Mouse (Mus musculus): Measurements from ENCODE around the gene Ccser1. TPM values are rescaled to one million over a fixed set of nuclear protein-coding genes. Genes with fewer than 3 reads are reported as not detected.

Ccser1 gene
- polyA plus RNA-seq (2016; fragmentation: Nextera tagmentation; extraction: Ambion mirVana): 9.4 and 10.3 TPM in 2 replicates

- Histone ChIP-seq H3K36me3 (no peaks in the 10 kb centered on the region), H3K4me1 (peaks cover 27% of the 10 kb centered on the region), H3K27me3 (ENCODE audit: low read depth, poor library complexity, severe bottlenecking) (peaks cover 7% of the 10 kb centered on the region; the same call in 1 of the 2 replicates), H3K27ac (peak within 1 kb of the TSS; percentile 91), H3K4me3 (peak within 1 kb of the TSS; percentile 90), H3K9me3 (replicated peaks) (no peaks in the 10 kb centered on the region)
- DNase-seq (ENCODE audit: low spot score): peak; percentile 74
- WGBS: 2% methylated on average over 104 of the region's 105 CpGs
Measured at GRCm38 (mm10) chr6:61179949-61180755, at the start of gene Ccser1. Ccser1 (plus strand) TSS chr6:61180324.

GRCm38 (mm10) chr6:61136436-61136835 lies 43.7 kb upstream of the Ccser1 start:
- H3K36me3 ChIP-seq: no peaks in the 10 kb centered on the region
- H3K27me3 ChIP-seq (ENCODE audit: low read depth, poor library complexity, severe bottlenecking): no peaks in the 10 kb centered on the region
- no peak overlapping the region for H3K27ac ChIP-seq
- H3K4me1 ChIP-seq: 0 out of 2 replicates have a peak, but pooled peaks cover 7% of the 10 kb centered on the region
- 91% methylated on average over 2 of the region's 2 CpGs for WGBS
- no peak for DNase-seq (ENCODE audit: low spot score)
- no peaks in the 10 kb centered on the region for H3K9me3 ChIP-seq (replicated peaks)
- H3K4me3 ChIP-seq: no peak overlapping the region

- no peak for DNase-seq (ENCODE audit: low spot score)
- Histone ChIP-seq H3K27ac (no peak overlapping the region), H3K4me3 (no peak overlapping the region), H3K4me1 (0 out of 2 replicates have a peak, but pooled peaks cover 7% of the 10 kb centered on the region), H3K9me3 (replicated peaks) (no peaks in the 10 kb centered on the region), H3K36me3 (no peaks in the 10 kb centered on the region), H3K27me3 (ENCODE audit: low read depth, poor library complexity, severe bottlenecking) (no peaks in the 10 kb centered on the region)
- WGBS: 73% methylated on average over 1 of the region's 1 CpGs
Measured at GRCm38 (mm10) chr6:61143031-61143430, 37.1 kb upstream of the Ccser1 start.

GRCm38 (mm10) chr6:61152924-61153323 lies 27.2 kb upstream of the Ccser1 start:
- peaks cover 29% of the 10 kb centered on the region for H3K4me1 ChIP-seq
- no peak overlapping the region for H3K27ac ChIP-seq
- no peak for DNase-seq (ENCODE audit: low spot score)
- H3K9me3 ChIP-seq (replicated peaks): no peaks in the 10 kb centered on the region
- no peak overlapping the region for H3K4me3 ChIP-seq
- H3K27me3 ChIP-seq (ENCODE audit: low read depth, poor library complexity, severe bottlenecking): no peaks in the 10 kb centered on the region
- WGBS: 88% methylated on average over 3 of the region's 3 CpGs
- no peaks in the 10 kb centered on the region for H3K36me3 ChIP-seq

- Histone ChIP-seq H3K27ac (0 out of 2 replicates have a peak overlapping the region, but pooled peaks have one; percentile 25), H3K4me1 (peaks cover 29% of the 10 kb centered on the region), H3K36me3 (no peaks in the 10 kb centered on the region), H3K4me3 (no peak overlapping the region), H3K9me3 (replicated peaks) (no peaks in the 10 kb centered on the region), H3K27me3 (ENCODE audit: low read depth, poor library complexity, severe bottlenecking) (no peaks in the 10 kb centered on the region)
- WGBS: 66% methylated on average over 6 of the region's 6 CpGs
- no peak for DNase-seq (ENCODE audit: low spot score)
Measured at GRCm38 (mm10) chr6:61154654-61155053, 25.5 kb upstream of the Ccser1 start.

- Histone ChIP-seq H3K4me1 (peaks cover 29% of the 10 kb centered on the region), H3K4me3 (no peak overlapping the region), H3K27me3 (ENCODE audit: low read depth, poor library complexity, severe bottlenecking) (no peaks in the 10 kb centered on the region), H3K9me3 (replicated peaks) (no peaks in the 10 kb centered on the region), H3K27ac (peak overlapping the region; percentile 58; the same call in 1 of the 2 replicates), H3K36me3 (no peaks in the 10 kb centered on the region)
- no peak for DNase-seq (ENCODE audit: low spot score)
- 77% methylated on average over 8 of the region's 8 CpGs for WGBS
Measured at GRCm38 (mm10) chr6:61155059-61155629, 25.0 kb upstream of the Ccser1 start.

GRCm38 (mm10) chr6:61155718-61156117 lies 24.4 kb upstream of the Ccser1 start:
- Histone ChIP-seq H3K36me3 (no peaks in the 10 kb centered on the region), H3K27me3 (ENCODE audit: low read depth, poor library complexity, severe bottlenecking) (no peaks in the 10 kb centered on the region), H3K9me3 (replicated peaks) (no peaks in the 10 kb centered on the region), H3K27ac (peak overlapping the region; percentile 58; the same call in 1 of the 2 replicates), H3K4me3 (no peak overlapping the region), H3K4me1 (peaks cover 23% of the 10 kb centered on the region)
- DNase-seq (ENCODE audit: low spot score): no peak

GRCm38 (mm10) chr6:61162117-61162516 lies 18.0 kb upstream of the Ccser1 start:
- Histone ChIP-seq H3K9me3 (replicated peaks) (no peaks in the 10 kb centered on the region), H3K4me1 (peaks cover 3% of the 10 kb centered on the region; the same call in 1 of the 2 replicates), H3K4me3 (no peak overlapping the region), H3K27me3 (ENCODE audit: low read depth, poor library complexity, severe bottlenecking) (no peaks in the 10 kb centered on the region), H3K36me3 (no peaks in the 10 kb centered on the region), H3K27ac (no peak overlapping the region)
- DNase-seq (ENCODE audit: low spot score): no peak

- no peak for DNase-seq (ENCODE audit: low spot score)
- H3K27me3 ChIP-seq (ENCODE audit: low read depth, poor library complexity, severe bottlenecking): no peaks in the 10 kb centered on the region
- H3K27ac ChIP-seq: no peak overlapping the region
- peaks cover 3% of the 10 kb centered on the region; the same call in 1 of the 2 replicates for H3K4me1 ChIP-seq
- H3K9me3 ChIP-seq (replicated peaks): no peaks in the 10 kb centered on the region
- H3K36me3 ChIP-seq: no peaks in the 10 kb centered on the region
- 92% methylated on average over 1 of the region's 1 CpGs for WGBS
- no peak overlapping the region for H3K4me3 ChIP-seq
Measured at GRCm38 (mm10) chr6:61166891-61167290, 13.2 kb upstream of the Ccser1 start.

- no peak for DNase-seq (ENCODE audit: low spot score)
- Histone ChIP-seq H3K4me1 (peaks cover 21% of the 10 kb centered on the region), H3K9me3 (replicated peaks) (no peaks in the 10 kb centered on the region), H3K36me3 (no peaks in the 10 kb centered on the region), H3K4me3 (no peak overlapping the region), H3K27me3 (ENCODE audit: low read depth, poor library complexity, severe bottlenecking) (peaks cover 7% of the 10 kb centered on the region; the same call in 1 of the 2 replicates), H3K27ac (no peak overlapping the region)
- 79% methylated on average over 1 of the region's 1 CpGs for WGBS
Measured at GRCm38 (mm10) chr6:61176126-61176525, 4.0 kb upstream of the Ccser1 start.

GRCm38 (mm10) chr6:61177476-61177875 lies 2.6 kb upstream of the Ccser1 start:
- WGBS: 80% methylated on average over 7 of the region's 7 CpGs
- no peaks in the 10 kb centered on the region for H3K9me3 ChIP-seq (replicated peaks)
- DNase-seq (ENCODE audit: low spot score): no peak

GRCm38 (mm10) chr6:61179641-61179948 lies 529 bp upstream of the Ccser1 start:
- Histone ChIP-seq H3K4me1 (peaks cover 27% of the 10 kb centered on the region), H3K36me3 (no peaks in the 10 kb centered on the region), H3K9me3 (replicated peaks) (no peaks in the 10 kb centered on the region), H3K27me3 (ENCODE audit: low read depth, poor library complexity, severe bottlenecking) (peaks cover 7% of the 10 kb centered on the region; the same call in 1 of the 2 replicates), H3K27ac (peak overlapping the region; percentile 91), H3K4me3 (peak overlapping the region; percentile 90)
- no peak for DNase-seq (ENCODE audit: low spot score)
- 3% methylated on average over 5 of the region's 5 CpGs for WGBS

More at GRCm38 (mm10) chr6:61177476-61177875, 2.6 kb upstream of the Ccser1 start:
- Histone ChIP-seq H3K4me3 (no peak overlapping the region), H3K27ac (no peak overlapping the region), H3K4me1 (peaks cover 27% of the 10 kb centered on the region), H3K27me3 (ENCODE audit: low read depth, poor library complexity, severe bottlenecking) (peaks cover 7% of the 10 kb centered on the region; the same call in 1 of the 2 replicates), H3K36me3 (no peaks in the 10 kb centered on the region)

GRCm38 (mm10) chr6:61180756-61181191 lies 650 bp downstream of the Ccser1 start:
- under 1% methylated on average over 40 of the region's 42 CpGs for WGBS
- no peak for DNase-seq (ENCODE audit: low spot score)
- peak overlapping the region; percentile 91 for H3K27ac ChIP-seq

More at GRCm38 (mm10) chr6:61180756-61181191, 650 bp downstream of the Ccser1 start:
- Histone ChIP-seq H3K36me3 (no peaks in the 10 kb centered on the region), H3K27me3 (ENCODE audit: low read depth, poor library complexity, severe bottlenecking) (peaks cover 7% of the 10 kb centered on the region; the same call in 1 of the 2 replicates), H3K4me3 (peak overlapping the region; percentile 90), H3K4me1 (peaks cover 30% of the 10 kb centered on the region), H3K9me3 (replicated peaks) (no peaks in the 10 kb centered on the region)

Measured in limb, embryonic 10.5 days (tissue).